Mouse (Mus musculus): ENCODE data around the gene Zfp831.

Zfp831 gene

GRCm38 (mm10) chr2:174655341-174655740 is 12.0 kb downstream of the Zfp831 start:
- DNase-seq, result no peak

- DNase-seq, result no peak
Measured at GRCm38 (mm10) chr2:174658229-174658844, 15.0 kb downstream of the Zfp831 start.

- no peak for DNase-seq
Measured at GRCm38 (mm10) chr2:174659874-174660273, 16.5 kb downstream of the Zfp831 start.

- no peak for DNase-seq
Measured at GRCm38 (mm10) chr2:174660321-174660720, 17.0 kb downstream of the Zfp831 start.

GRCm38 (mm10) chr2:174661436-174662171 is 18.3 kb downstream of the Zfp831 start:
- DNase-seq, result no peak

- no peak for DNase-seq
Measured at GRCm38 (mm10) chr2:174662593-174662992, 19.3 kb downstream of the Zfp831 start.

- DNase-seq, result no peak
Measured at GRCm38 (mm10) chr2:174665404-174665803, 22.1 kb downstream of the Zfp831 start.

- no peak for DNase-seq
Measured at GRCm38 (mm10) chr2:174668806-174669205, 25.5 kb downstream of the Zfp831 start.

GRCm38 (mm10) chr2:174672506-174673190 is 29.3 kb downstream of the Zfp831 start:
- peak in 1 of 2 experiments; percentile 6 for DNase-seq

GRCm38 (mm10) chr2:174673592-174674286 is 30.4 kb downstream of the Zfp831 start:
- DNase-seq, result peak; percentile 87 to 89

- no peak for DNase-seq
Measured at GRCm38 (mm10) chr2:174674287-174675045, 31.1 kb downstream of the Zfp831 start.

GRCm38 (mm10) chr2:174675642-174676041 is 32.3 kb downstream of the Zfp831 start:
- peak; percentile 67 to 79 for DNase-seq

GRCm38 (mm10) chr2:174701351-174701750 is 58.0 kb downstream of the Zfp831 start:
- no peak for DNase-seq

GRCm38 (mm10) chr2:174707101-174707500 is 63.8 kb downstream of the Zfp831 start:
- DNase-seq, result no peak

- DNase-seq, result no peak
Measured at GRCm38 (mm10) chr2:174708587-174708986, 65.3 kb downstream of the Zfp831 start.

GRCm38 (mm10) chr2:174710185-174710584 is 66.9 kb downstream of the Zfp831 start:
- DNase-seq, result no peak

- DNase-seq, result no peak
Measured at GRCm38 (mm10) chr2:174712043-174712442, 68.7 kb downstream of the Zfp831 start.

GRCm38 (mm10) chr2:174715938-174716337 is 72.6 kb downstream of the Zfp831 start:
- no peak for DNase-seq

GRCm38 (mm10) chr2:174717857-174718256 is 74.5 kb downstream of the Zfp831 start:
- DNase-seq, result no peak

- no peak for DNase-seq
Measured at GRCm38 (mm10) chr2:174727114-174727823, 83.9 kb downstream of the Zfp831 start.

- DNase-seq, result no peak
Measured at GRCm38 (mm10) chr2:174731939-174732338, 88.6 kb downstream of the Zfp831 start.

GRCm38 (mm10) chr2:174735270-174735669 is 91.9 kb downstream of the Zfp831 start:
- DNase-seq, result no peak
